Mouse (Mus musculus): ENCODE measurements around the gene Abcb8.

GRCm38 (mm10) chr5:24426037-24426432, 32.6 kb downstream of the Abcb8 start:
- TF ChIP-seq CTCF (IDR thresholded peaks at IDR 0.05; ENCODE audit: borderline replicate concordance, extremely low read depth, insufficient read depth, insufficient read length) = no peak
- TF ChIP-seq POLR2A (IDR thresholded peaks at IDR 0.05; ENCODE audit: borderline replicate concordance, extremely low read depth, insufficient read depth, insufficient read length, poor library complexity, severe bottlenecking) = no peak
